Comparison of ENCODE assay signal across 8 mouse cellular contexts in genomic region chr12:8207978-8208403, GRCm38 (mm10). TPM values are rescaled to one million over a fixed set of nuclear protein-coding genes. Genes with fewer than 3 reads are reported as not detected.
DNase-seq lines count a peak whose midpoint lies in the region; ATAC-seq lines count a peak whose summit lies in the region.

Ldah (plus strand) TSS chr12:8208107.

- no peaks in the 10 kb centered on the region for H3K4me1 ChIP-seq in hindbrain, embryonic 11.5 days (replicated peaks; ENCODE audit: control insufficient read depth, insufficient read depth, low read length)

- no peaks in the 10 kb centered on the region for H3K9me3 ChIP-seq in hindbrain, embryonic 11.5 days (ENCODE audit: control insufficient read depth, low read length)

- peak; percentile 90 for DNase-seq in MN1 (ENCODE audit: low spot score)
- DNase-seq in cerebellum, adult 9-10 months, result peak; percentile 89
- peak; percentile 80 to 95 for DNase-seq in frontal cortex, adult 2 months (ENCODE audit: extremely low spot score in 1 of 2, low spot score in 1 of 2)
- DNase-seq in hindbrain, embryonic 11.5 days (ENCODE audit: low spot score), result peak; percentile 92
- peak; percentile 88 to 89 for DNase-seq in layer of hippocampus, postnatal 10 days (ENCODE audit: low spot score in 2 of 2)
- DNase-seq in lung, postnatal 10 days, result peak; percentile 91
- peak; percentile 87 for DNase-seq in ovary, postnatal 36 days (ENCODE audit: low spot score)
- peak; percentile 94 for DNase-seq in thymus, postnatal 25 days

- peak; percentile 99 for ATAC-seq in hindbrain, embryonic 11.5 days (ENCODE audit: low FRiP score)

- peak within 1 kb of the TSS; percentile 53 for H3K9ac ChIP-seq in hindbrain, embryonic 11.5 days (ENCODE audit: low read depth, low read length)

- no peaks in the 10 kb centered on the region for H3K27me3 ChIP-seq in hindbrain, embryonic 11.5 days (ENCODE audit: control insufficient read depth, insufficient read depth, low read length)

- under 1% methylated on average over 34 of the region's 34 CpGs for WGBS in hindbrain, embryonic 11.5 days

- no peak within 1 kb of the TSS for H3K27ac ChIP-seq in hindbrain, embryonic 11.5 days (ENCODE audit: low read depth, low read length)

- peak within 1 kb of the TSS; percentile 53 for H3K4me2 ChIP-seq in hindbrain, embryonic 11.5 days (replicated peaks; ENCODE audit: low read depth, low read length)

- no peaks in the 10 kb centered on the region for H3K36me3 ChIP-seq in hindbrain, embryonic 11.5 days (ENCODE audit: control insufficient read depth, insufficient read depth, low read length)

- peak within 1 kb of the TSS; percentile 61 for H3K4me3 ChIP-seq in hindbrain, embryonic 11.5 days (ENCODE audit: low read depth, low read length)

RNA-seq across cellular contexts. Expression of gene Ldah, which starts in this region (rescaled TPM):
- 41.9 and 45.5 TPM in 2 replicates for polyA plus RNA-seq in frontal cortex, adult 2 months (2012; rRNA removed)
- 69.0 and 82.3 TPM in 2 replicates for polyA plus RNA-seq in hindbrain, embryonic 11.5 days (2014; fragmentation: Nextera tagmentation; extraction: Ambion mirVana)
- total RNA-seq in layer of hippocampus, postnatal 10 days (2021), result 10 to 100 TPM; 39.6 to 43.2 TPM
